In the genomic region with DNA sequence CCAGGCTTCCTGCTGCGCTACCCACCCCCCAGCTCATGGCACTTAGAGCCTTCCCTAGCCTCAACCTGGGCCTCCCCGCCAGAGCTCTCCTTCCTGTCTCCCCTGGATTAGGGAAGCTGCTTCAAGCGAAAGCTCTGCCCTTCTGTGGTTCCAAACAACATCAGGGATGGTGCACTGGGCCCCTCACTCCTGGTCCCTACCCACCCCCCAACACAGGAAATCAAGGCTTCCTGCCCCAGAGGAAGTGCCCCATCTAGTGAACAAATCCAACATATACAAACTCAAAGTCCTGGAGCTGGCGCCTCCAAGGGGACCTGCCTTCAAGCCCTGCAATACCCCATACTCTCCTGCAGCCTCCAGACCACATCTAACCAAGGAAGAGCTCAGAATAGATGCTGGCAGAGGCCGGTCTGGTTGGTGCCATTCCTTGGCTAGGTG, we compare ENCODE assay signal across 8 mouse cellular contexts. TPM values are rescaled to one million over a fixed set of nuclear protein-coding genes. Genes with fewer than 3 reads are reported as not detected.
A peak's percentile ranks its signal among the peaks of the same experiment; 100 is the strongest.
DNase-seq lines count a peak whose midpoint lies in the region; ATAC-seq and TF ChIP-seq lines count a peak whose summit lies in the region.

No protein-coding gene starts in this region.

- H3K9ac ChIP-seq in hindbrain, embryonic 13.5 days: peak overlapping the region; percentile 61
- no peak overlapping the region for H3K9ac ChIP-seq in liver, embryonic 16.5 days (ENCODE audit: low read depth, low read length)
- peak overlapping the region; percentile 98 for H3K9ac ChIP-seq in stomach, embryonic 16.5 days (ENCODE audit: low read length)

- no peak for TF ChIP-seq POLR2A in cortical plate, adult 2 months (IDR thresholded peaks at IDR 0.05; ENCODE audit: extremely low read depth, insufficient read depth, low read length)

- ATAC-seq in hindbrain, embryonic 13.5 days (ENCODE audit: low FRiP score): no peak
- ATAC-seq in liver, embryonic 16.5 days (ENCODE audit: low read depth): no peak
- no peak for ATAC-seq in stomach, embryonic 16.5 days (ENCODE audit: insufficient read depth, low FRiP score)

- 73% methylated on average over 5 of the region's 5 CpGs for WGBS in hindbrain, embryonic 13.5 days
- 25% methylated on average over 5 of the region's 5 CpGs for WGBS in liver, embryonic 16.5 days (ENCODE audit: insufficient replicate concordance)
- WGBS in stomach, embryonic 16.5 days: 62% methylated on average over 5 of the region's 5 CpGs

- peak overlapping the region; percentile 72 for H3K4me2 ChIP-seq in hindbrain, embryonic 13.5 days
- H3K4me2 ChIP-seq in liver, embryonic 16.5 days (ENCODE audit: low read depth, low read length): 0 out of 2 replicates have a peak overlapping the region, but pooled peaks have one; percentile 90
- H3K4me2 ChIP-seq in stomach, embryonic 16.5 days (ENCODE audit: low read depth, low read length): peak overlapping the region; percentile 70

- no peak overlapping the region; the same call in 1 of the 2 replicates for H3K4me3 ChIP-seq in cortical plate, adult 2 months (ENCODE audit: insufficient read depth, low read length)
- H3K4me3 ChIP-seq in hindbrain, embryonic 13.5 days: peak overlapping the region; percentile 89; the same call in 1 of the 2 replicates
- no peak overlapping the region for H3K4me3 ChIP-seq in liver, embryonic 16.5 days (ENCODE audit: low read depth, low read length)
- H3K4me3 ChIP-seq in stomach, embryonic 16.5 days (replicated peaks; ENCODE audit: low read length): no peak overlapping the region

- peak; percentile 45 for DNase-seq in ES-CJ7 (ENCODE audit: low read depth, low spot score)
- no peak for DNase-seq in adrenal gland, adult 18-20 months (ENCODE audit: low spot score in 2 of 2)
- DNase-seq in layer of hippocampus, postnatal 36 days: no peak
- DNase-seq in natural killer cell, adult 2 months (ENCODE audit: low spot score in 2 of 2): no peak

- peaks cover 14% of the 10 kb centered on the region for H3K4me1 ChIP-seq in cortical plate, adult 2 months (ENCODE audit: control insufficient read depth, insufficient read depth, low read length)
- peaks cover 83% of the 10 kb centered on the region for H3K4me1 ChIP-seq in hindbrain, embryonic 13.5 days (replicated peaks)
- H3K4me1 ChIP-seq in liver, embryonic 16.5 days (ENCODE audit: control insufficient read depth, low read depth, low read length): peaks cover 64% of the 10 kb centered on the region
- H3K4me1 ChIP-seq in stomach, embryonic 16.5 days (ENCODE audit: control insufficient read depth, insufficient read depth, low read length): peaks cover 60% of the 10 kb centered on the region

- H3K27me3 ChIP-seq in hindbrain, embryonic 13.5 days: 0 out of 2 replicates have a peak, but pooled peaks cover 4% of the 10 kb centered on the region
- peaks cover 24% of the 10 kb centered on the region for H3K27me3 ChIP-seq in liver, embryonic 16.5 days (ENCODE audit: control insufficient read depth, insufficient read depth, low read depth, low read length)
- H3K27me3 ChIP-seq in stomach, embryonic 16.5 days (ENCODE audit: control insufficient read depth, insufficient read depth, low read length): no peaks in the 10 kb centered on the region

- H3K9me3 ChIP-seq in hindbrain, embryonic 13.5 days: no peaks in the 10 kb centered on the region
- H3K9me3 ChIP-seq in liver, embryonic 16.5 days (replicated peaks; ENCODE audit: control insufficient read depth, low read length): no peaks in the 10 kb centered on the region
- H3K9me3 ChIP-seq in stomach, embryonic 16.5 days (replicated peaks; ENCODE audit: control insufficient read depth, low read length): no peaks in the 10 kb centered on the region

- peak overlapping the region; percentile 70 for H3K27ac ChIP-seq in cortical plate, adult 2 months (ENCODE audit: insufficient read depth, low read length)
- H3K27ac ChIP-seq in hindbrain, embryonic 13.5 days: peak overlapping the region; percentile 98
- H3K27ac ChIP-seq in liver, embryonic 16.5 days (ENCODE audit: low read length): peak overlapping the region; percentile 31
- peak overlapping the region; percentile 68 for H3K27ac ChIP-seq in stomach, embryonic 16.5 days (ENCODE audit: low read length)

- H3K36me3 ChIP-seq in hindbrain, embryonic 13.5 days: peaks cover 4% of the 10 kb centered on the region
- H3K36me3 ChIP-seq in liver, embryonic 16.5 days (ENCODE audit: control insufficient read depth, insufficient read depth): no peaks in the 10 kb centered on the region
- no peaks in the 10 kb centered on the region for H3K36me3 ChIP-seq in stomach, embryonic 16.5 days (ENCODE audit: control insufficient read depth, insufficient read depth, low read length)

- TF ChIP-seq CTCF in cortical plate, adult 2 months (IDR thresholded peaks at IDR 0.05; ENCODE audit: extremely low read depth, insufficient read depth, low read length): no peak

RNA-seq across cellular contexts. Expression of gene Hdac7, which starts 15.4 kb away (rescaled TPM):
- polyA plus RNA-seq in cortical plate, adult 2 months (2012; rRNA removed): 64.7 and 73.9 TPM in 2 replicates
- polyA plus RNA-seq in hindbrain, embryonic 13.5 days (2015; fragmentation: Nextera tagmentation; extraction: Ambion mirVana): 27.9 and 28.1 TPM in 2 replicates
- polyA plus RNA-seq in liver, embryonic 16.5 days (2015; fragmentation: Nextera tagmentation; extraction: Ambion mirVana): 4.7 and 5.8 TPM in 2 replicates
- polyA plus RNA-seq in stomach, embryonic 16.5 days (2015; fragmentation: Nextera tagmentation; extraction: Ambion mirVana): 20.4 and 23.2 TPM in 2 replicates
- total RNA-seq in adrenal gland, adult 18-20 months (2021): 10 to 100 TPM; 29.7 to 55.2 TPM
- 10 to 100 TPM; 21.3 to 25.0 TPM for total RNA-seq in layer of hippocampus, postnatal 36 days (2021)

RNA-seq across cellular contexts. Expression of gene Slc48a1, which starts 50.6 kb away (rescaled TPM):
- polyA plus RNA-seq in cortical plate, adult 2 months (2012; rRNA removed): 140 and 155 TPM in 2 replicates
- 59.8 and 62.9 TPM in 2 replicates for polyA plus RNA-seq in hindbrain, embryonic 13.5 days (2015; fragmentation: Nextera tagmentation; extraction: Ambion mirVana)
- polyA plus RNA-seq in liver, embryonic 16.5 days (2015; fragmentation: Nextera tagmentation; extraction: Ambion mirVana): 98.9 and 103 TPM in 2 replicates
- polyA plus RNA-seq in stomach, embryonic 16.5 days (2015; fragmentation: Nextera tagmentation; extraction: Ambion mirVana): 36.5 and 39.3 TPM in 2 replicates
- 100 to 1,000 TPM; 114 to 139 TPM for total RNA-seq in adrenal gland, adult 18-20 months (2021)
- 100 to 1,000 TPM; 133 to 137 TPM for total RNA-seq in layer of hippocampus, postnatal 36 days (2021)

Comparison
In these comparisons a context has a peak if more than half of its experiments do, and no peak if none do; other contexts are left out.
1. H3K27ac ChIP-seq: peak in every context shown above with its lines; median percentile 98 in hindbrain, embryonic 13.5 days; 70 in cortical plate, adult 2 months; 68 in stomach, embryonic 16.5 days; 31 in liver, embryonic 16.5 days.